In genomic region chr1:90248966-90249735, GRCm38 (mm10) we compare ENCODE assay signal across 19 mouse cellular contexts. TPM values are rescaled to one million over a fixed set of nuclear protein-coding genes. Genes with fewer than 3 reads are reported as not detected.
DNase-seq lines count a peak whose midpoint lies in the region; ATAC-seq lines count a peak whose summit lies in the region.
"Had no signal": no experiment of that assay in that cellular context is flagged by ENCODE, and none has a peak within 500 bp of the region (broad histone marks: within the 10 kb centered on the region; RNA-seq: fewer than 3 reads in every experiment).

No protein-coding gene starts in this region.

- no peak overlapping the region for H3K9ac ChIP-seq in forebrain, embryonic 16.5 days (replicated peaks; ENCODE audit: low read depth, low read length)
- H3K9ac ChIP-seq in hindbrain, embryonic 12.5 days = no peak overlapping the region
- peak overlapping the region; percentile 67 for H3K9ac ChIP-seq in liver, embryonic 12.5 days

- H3K4me2 ChIP-seq in forebrain, embryonic 16.5 days (ENCODE audit: low read length) = no peak overlapping the region
- H3K4me2 ChIP-seq in hindbrain, embryonic 12.5 days (replicated peaks) = no peak overlapping the region
- H3K4me2 ChIP-seq in liver, embryonic 12.5 days = peak overlapping the region; percentile 62

- peaks cover 69% of the 10 kb centered on the region for H3K4me1 ChIP-seq in forebrain, embryonic 10.5 days
- 0 out of 2 replicates have a peak, but pooled peaks cover 4% of the 10 kb centered on the region for H3K4me1 ChIP-seq in forebrain, embryonic 16.5 days (replicated peaks; ENCODE audit: control insufficient read depth, insufficient read depth, low read length)
- H3K4me1 ChIP-seq in hindbrain, embryonic 10.5 days (replicated peaks) = peaks cover 59% of the 10 kb centered on the region
- H3K4me1 ChIP-seq in hindbrain, embryonic 12.5 days = peaks cover 35% of the 10 kb centered on the region
- peaks cover 76% of the 10 kb centered on the region for H3K4me1 ChIP-seq in liver, embryonic 12.5 days
- H3K4me1 ChIP-seq: megakaryocyte, embryonic 14.5 days had no signal

- peak overlapping the region; percentile 70 for H3K27ac ChIP-seq in forebrain, embryonic 10.5 days
- no peak overlapping the region for H3K27ac ChIP-seq in forebrain, embryonic 16.5 days (ENCODE audit: low read length)
- H3K27ac ChIP-seq in hindbrain, embryonic 10.5 days = peak overlapping the region; percentile 57; the same call in 1 of the 2 replicates
- no peak overlapping the region for H3K27ac ChIP-seq in hindbrain, embryonic 12.5 days
- H3K27ac ChIP-seq in liver, embryonic 12.5 days = peak overlapping the region; percentile 94

- no peaks in the 10 kb centered on the region for H3K36me3 ChIP-seq in forebrain, embryonic 10.5 days (replicated peaks)
- H3K36me3 ChIP-seq in forebrain, embryonic 16.5 days (ENCODE audit: control insufficient read depth, insufficient read depth) = no peaks in the 10 kb centered on the region
- H3K36me3 ChIP-seq in hindbrain, embryonic 10.5 days = no peaks in the 10 kb centered on the region
- no peaks in the 10 kb centered on the region for H3K36me3 ChIP-seq in hindbrain, embryonic 12.5 days
- H3K36me3 ChIP-seq in liver, embryonic 12.5 days = no peaks in the 10 kb centered on the region

- no peaks in the 10 kb centered on the region for H3K9me3 ChIP-seq in forebrain, embryonic 10.5 days
- no peaks in the 10 kb centered on the region for H3K9me3 ChIP-seq in forebrain, embryonic 16.5 days (ENCODE audit: control insufficient read depth, low read length)
- no peaks in the 10 kb centered on the region for H3K9me3 ChIP-seq in hindbrain, embryonic 10.5 days
- no peaks in the 10 kb centered on the region for H3K9me3 ChIP-seq in hindbrain, embryonic 12.5 days (replicated peaks)
- no peaks in the 10 kb centered on the region for H3K9me3 ChIP-seq in liver, embryonic 12.5 days (replicated peaks)
- H3K9me3 ChIP-seq: megakaryocyte, embryonic 14.5 days had no signal

- no peak overlapping the region for H3K4me3 ChIP-seq in forebrain, embryonic 10.5 days
- H3K4me3 ChIP-seq in forebrain, embryonic 16.5 days (replicated peaks; ENCODE audit: low read length) = no peak overlapping the region
- H3K4me3 ChIP-seq in hindbrain, embryonic 10.5 days = no peak overlapping the region
- no peak overlapping the region for H3K4me3 ChIP-seq in hindbrain, embryonic 12.5 days
- no peak overlapping the region for H3K4me3 ChIP-seq in liver, embryonic 12.5 days
- H3K4me3 ChIP-seq: megakaryocyte, embryonic 14.5 days had no signal

- 78% methylated on average over 9 of the region's 9 CpGs for WGBS in forebrain, embryonic 10.5 days
- WGBS in forebrain, embryonic 16.5 days = 61% methylated on average over 9 of the region's 9 CpGs
- WGBS in hindbrain, embryonic 10.5 days = 74% methylated on average over 9 of the region's 9 CpGs
- 73% methylated on average over 9 of the region's 9 CpGs for WGBS in hindbrain, embryonic 12.5 days
- 58% methylated on average over 9 of the region's 9 CpGs for WGBS in liver, embryonic 12.5 days (ENCODE audit: insufficient replicate concordance)

- H3K27me3 ChIP-seq in forebrain, embryonic 10.5 days (ENCODE audit: poor library complexity, severe bottlenecking) = peaks cover 5% of the 10 kb centered on the region; the same call in 1 of the 2 replicates
- H3K27me3 ChIP-seq in forebrain, embryonic 16.5 days (replicated peaks; ENCODE audit: control insufficient read depth, insufficient read depth, low read length) = no peaks in the 10 kb centered on the region
- H3K27me3 ChIP-seq in hindbrain, embryonic 10.5 days (ENCODE audit: insufficient read depth, poor library complexity, severe bottlenecking) = peaks cover 18% of the 10 kb centered on the region; the same call in 1 of the 2 replicates
- H3K27me3 ChIP-seq in hindbrain, embryonic 12.5 days = no peaks in the 10 kb centered on the region; the same call in 1 of the 2 replicates
- peaks cover 28% of the 10 kb centered on the region for H3K27me3 ChIP-seq in liver, embryonic 12.5 days (replicated peaks)

- no peak for ATAC-seq in forebrain, embryonic 16.5 days
- ATAC-seq in hindbrain, embryonic 12.5 days (ENCODE audit: low FRiP score) = no peak
- ATAC-seq in liver, embryonic 12.5 days = no peak
- ATAC-seq: activated CD4-positive, CD25-positive, alpha-beta regulatory T cell, adult 4 months; CD4-positive, CD25-positive, alpha-beta regulatory T cell, adult 4 months; inflammation-experienced regulatory T-cells, adult 6 months had no signal

- no peak for DNase-seq in forebrain, embryonic 10.5 days (ENCODE audit: extremely low spot score, low spot score)
- no peak for DNase-seq in hindbrain, embryonic 10.5 days (ENCODE audit: low spot score)
- DNase-seq in Muller cell, postnatal 12 days (ENCODE audit: inconsistent ontology term) = peak; percentile 50
- DNase-seq in ovary, postnatal 10 days (ENCODE audit: low spot score) = no peak
- DNase-seq in cerebellum, adult 9-10 months = no peak
- DNase-seq: adrenal gland, postnatal 14 days; cerebellum, adult 2 months; gastrocnemius, postnatal 14 days; heart, adult 18-20 months; heart, postnatal 10 days; lung, adult 2 months; thymus, postnatal 14 days had no signal

RNA-seq across cellular contexts. Expression of gene Ackr3, which starts 45.4 kb away (rescaled TPM):
- 19.3 and 21.5 TPM in 2 replicates for polyA plus RNA-seq in forebrain, embryonic 10.5 days (2016; fragmentation: Nextera tagmentation; extraction: Ambion mirVana)
- 20.3 and 26.1 TPM in 2 replicates for polyA plus RNA-seq in forebrain, embryonic 16.5 days (2015; fragmentation: Nextera tagmentation; extraction: Ambion mirVana)
- polyA plus RNA-seq in hindbrain, embryonic 10.5 days (2016; fragmentation: Nextera tagmentation; extraction: Ambion mirVana) = 19.2 and 22.3 TPM in 2 replicates
- 26.9 and 27.6 TPM in 2 replicates for polyA plus RNA-seq in hindbrain, embryonic 12.5 days (2016; fragmentation: Nextera tagmentation; extraction: Ambion mirVana)
- 9.0 and 10.4 TPM in 2 replicates for polyA plus RNA-seq in liver, embryonic 12.5 days (2016; fragmentation: Nextera tagmentation; extraction: Ambion mirVana)
- polyA plus RNA-seq: CD4-positive, CD25-positive, alpha-beta regulatory T cell, adult 4 months had no signal

Comparison
In these comparisons a context has a peak if more than half of its experiments do, and no peak if none do; other contexts are left out.
1. H3K27ac ChIP-seq: peak in forebrain, embryonic 10.5 days (single experiment), hindbrain, embryonic 10.5 days (single experiment) and liver, embryonic 12.5 days (single experiment); none in forebrain, embryonic 16.5 days (single experiment) and hindbrain, embryonic 12.5 days (single experiment).